ENCODE assay signal across 31 mouse cellular contexts in genomic region chrX:90458915-90459314, GRCm38 (mm10).
"Had no signal": no experiment of that assay in that cellular context is flagged by ENCODE, and none has a peak within 500 bp of the region (broad histone marks: within the 10 kb centered on the region; RNA-seq: fewer than 3 reads in every experiment).

No protein-coding gene starts in this region.

- H3K27ac ChIP-seq: heart, embryonic 10.5 days; heart, embryonic 13.5 days; heart, embryonic 15.5 days; hindbrain, embryonic 10.5 days; hindbrain, embryonic 12.5 days; hindbrain, embryonic 13.5 days; hindbrain, embryonic 14.5 days; hindbrain, embryonic 15.5 days; hindbrain, postnatal 0 days; intestine, embryonic 15.5 days; kidney, embryonic 15.5 days; kidney, postnatal 0 days; layer of hippocampus, adult 2 months; left cerebral cortex, adult 2 months had no signal

- H3K27me3 ChIP-seq: heart, embryonic 12.5 days; heart, embryonic 13.5 days; heart, embryonic 15.5 days; hindbrain, embryonic 12.5 days; hindbrain, embryonic 13.5 days; hindbrain, embryonic 15.5 days; intestine, embryonic 15.5 days; kidney, embryonic 15.5 days had no signal

- H3K9ac ChIP-seq: heart, embryonic 12.5 days; heart, embryonic 13.5 days; heart, embryonic 15.5 days; hindbrain, embryonic 12.5 days; hindbrain, embryonic 13.5 days; hindbrain, embryonic 14.5 days; hindbrain, embryonic 15.5 days; intestine, embryonic 15.5 days; kidney, embryonic 15.5 days had no signal

- DNase-seq: heart, postnatal 10 days; heart, postnatal 14 days; heart, postnatal 36 days; heart, postnatal 4 days; kidney, adult 11 months; kidney, adult 18-20 months; kidney, adult 2 months; kidney, adult 8-10 months; kidney, adult 9 months; kidney, postnatal 10 days; kidney, postnatal 14 days; kidney, postnatal 25 days; kidney, postnatal 36 days; kidney, postnatal 4 days; layer of hippocampus, adult 9-11 months; layer of hippocampus, postnatal 36 days had no signal

- H3K4me3 ChIP-seq: heart, embryonic 10.5 days; heart, embryonic 12.5 days; heart, embryonic 13.5 days; heart, embryonic 15.5 days; hindbrain, embryonic 10.5 days; hindbrain, embryonic 12.5 days; hindbrain, embryonic 13.5 days; hindbrain, embryonic 15.5 days; intestine, embryonic 15.5 days; kidney, embryonic 15.5 days; layer of hippocampus, adult 2 months; left cerebral cortex, adult 2 months had no signal

- H3K4me1 ChIP-seq: heart, embryonic 10.5 days; heart, embryonic 12.5 days; heart, embryonic 13.5 days; heart, embryonic 15.5 days; hindbrain, embryonic 10.5 days; hindbrain, embryonic 12.5 days; hindbrain, embryonic 13.5 days; hindbrain, embryonic 15.5 days; intestine, embryonic 15.5 days; kidney, embryonic 15.5 days had no signal

- H3K36me3 ChIP-seq: heart, embryonic 10.5 days; heart, embryonic 12.5 days; heart, embryonic 13.5 days; heart, embryonic 15.5 days; hindbrain, embryonic 10.5 days; hindbrain, embryonic 12.5 days; hindbrain, embryonic 13.5 days; hindbrain, embryonic 15.5 days; intestine, embryonic 15.5 days; kidney, embryonic 15.5 days had no signal

- H3K9me3 ChIP-seq: heart, embryonic 10.5 days; heart, embryonic 13.5 days; heart, embryonic 15.5 days; hindbrain, embryonic 10.5 days; hindbrain, embryonic 12.5 days; hindbrain, embryonic 13.5 days; hindbrain, embryonic 15.5 days; intestine, embryonic 15.5 days; kidney, embryonic 15.5 days had no signal
